Mouse (Mus musculus): ENCODE measurements around the gene Nsun7. TPM values are rescaled to one million over a fixed set of nuclear protein-coding genes. Genes with fewer than 3 reads are reported as not detected.

Nsun7 gene
- polyA plus RNA-seq, 1 experiment from 2014 or later: 1.2 TPM

GRCm38 (mm10) chr5:66296116-66296515, 36.4 kb downstream of the Nsun7 start:
- H3K36me3 ChIP-seq (ENCODE audit: control insufficient read depth, insufficient read depth, low read length): no peaks in the 10 kb centered on the region
- no peaks in the 10 kb centered on the region for H3K27me3 ChIP-seq (ENCODE audit: control insufficient read depth, insufficient read depth, low read length)
- 93% methylated on average over 5 of the region's 5 CpGs for WGBS
- H3K4me2 ChIP-seq (replicated peaks; ENCODE audit: low read depth, low read length): no peak overlapping the region
- H3K9ac ChIP-seq (ENCODE audit: low read depth, low read length): no peak overlapping the region
- H3K27ac ChIP-seq (ENCODE audit: low read depth, low read length): no peak overlapping the region
- H3K9me3 ChIP-seq (ENCODE audit: control insufficient read depth, low read length): no peaks in the 10 kb centered on the region
- H3K4me3 ChIP-seq (ENCODE audit: low read depth, low read length): no peak overlapping the region
- DNase-seq (ENCODE audit: low spot score) (no peak), ATAC-seq (ENCODE audit: low FRiP score) (no peak)
- H3K4me1 ChIP-seq (replicated peaks; ENCODE audit: control insufficient read depth, insufficient read depth, low read length): no peaks in the 10 kb centered on the region

- DNase-seq (ENCODE audit: low spot score) (no peak), ATAC-seq (ENCODE audit: low FRiP score) (no peak)
- Histone ChIP-seq H3K36me3 (ENCODE audit: control insufficient read depth, insufficient read depth, low read length) (no peaks in the 10 kb centered on the region), H3K27me3 (ENCODE audit: control insufficient read depth, insufficient read depth, low read length) (no peaks in the 10 kb centered on the region), H3K27ac (ENCODE audit: low read depth, low read length) (no peak overlapping the region), H3K9ac (ENCODE audit: low read depth, low read length) (no peak overlapping the region), H3K4me1 (replicated peaks; ENCODE audit: control insufficient read depth, insufficient read depth, low read length) (no peaks in the 10 kb centered on the region), H3K4me3 (ENCODE audit: low read depth, low read length) (no peak overlapping the region), H3K9me3 (ENCODE audit: control insufficient read depth, low read length) (no peaks in the 10 kb centered on the region), H3K4me2 (replicated peaks; ENCODE audit: low read depth, low read length) (no peak overlapping the region)
- 94% methylated on average over 6 of the region's 6 CpGs for WGBS
These were observed 39.2 kb downstream of the Nsun7 start for GRCm38 (mm10) chr5:66298856-66299255.

- ATAC-seq (ENCODE audit: low FRiP score) (no peak), DNase-seq (ENCODE audit: low spot score) (no peak)
- no peak overlapping the region for H3K4me3 ChIP-seq (ENCODE audit: low read depth, low read length)
- H3K9ac ChIP-seq (ENCODE audit: low read depth, low read length): no peak overlapping the region
- H3K4me1 ChIP-seq (replicated peaks; ENCODE audit: control insufficient read depth, insufficient read depth, low read length): no peaks in the 10 kb centered on the region
- H3K27me3 ChIP-seq (ENCODE audit: control insufficient read depth, insufficient read depth, low read length): no peaks in the 10 kb centered on the region
- no peak overlapping the region for H3K27ac ChIP-seq (ENCODE audit: low read depth, low read length)
- no peaks in the 10 kb centered on the region for H3K9me3 ChIP-seq (ENCODE audit: control insufficient read depth, low read length)
- WGBS: 91% methylated on average over 13 of the region's 13 CpGs
- no peak overlapping the region for H3K4me2 ChIP-seq (replicated peaks; ENCODE audit: low read depth, low read length)
- no peaks in the 10 kb centered on the region for H3K36me3 ChIP-seq (ENCODE audit: control insufficient read depth, insufficient read depth, low read length)
These were observed 40.9 kb downstream of the Nsun7 start for GRCm38 (mm10) chr5:66300576-66300975.

- WGBS: 94% methylated on average over 21 of the region's 21 CpGs
- H3K36me3 ChIP-seq (ENCODE audit: control insufficient read depth, insufficient read depth, low read length): no peaks in the 10 kb centered on the region
- no peak overlapping the region for H3K9ac ChIP-seq (ENCODE audit: low read depth, low read length)
- DNase-seq (ENCODE audit: low spot score) (no peak), ATAC-seq (ENCODE audit: low FRiP score) (no peak)
- no peak overlapping the region for H3K4me3 ChIP-seq (ENCODE audit: low read depth, low read length)
- no peaks in the 10 kb centered on the region for H3K4me1 ChIP-seq (replicated peaks; ENCODE audit: control insufficient read depth, insufficient read depth, low read length)
- H3K4me2 ChIP-seq (replicated peaks; ENCODE audit: low read depth, low read length): no peak overlapping the region
- H3K27me3 ChIP-seq (ENCODE audit: control insufficient read depth, insufficient read depth, low read length): no peaks in the 10 kb centered on the region
- no peaks in the 10 kb centered on the region for H3K9me3 ChIP-seq (ENCODE audit: control insufficient read depth, low read length)
- H3K27ac ChIP-seq (ENCODE audit: low read depth, low read length): no peak overlapping the region
These were observed 42.6 kb downstream of the Nsun7 start for GRCm38 (mm10) chr5:66302085-66302815.

GRCm38 (mm10) chr5:66302873-66303272, 43.2 kb downstream of the Nsun7 start:
- ATAC-seq (ENCODE audit: low FRiP score): no peak
- H3K27ac ChIP-seq (ENCODE audit: low read depth, low read length): no peak overlapping the region
- DNase-seq (ENCODE audit: low spot score): no peak
- H3K9me3 ChIP-seq (ENCODE audit: control insufficient read depth, low read length): no peaks in the 10 kb centered on the region
- no peak overlapping the region for H3K4me2 ChIP-seq (replicated peaks; ENCODE audit: low read depth, low read length)
- H3K27me3 ChIP-seq (ENCODE audit: control insufficient read depth, insufficient read depth, low read length): no peaks in the 10 kb centered on the region
- H3K4me1 ChIP-seq (replicated peaks; ENCODE audit: control insufficient read depth, insufficient read depth, low read length): no peaks in the 10 kb centered on the region
- no peaks in the 10 kb centered on the region for H3K36me3 ChIP-seq (ENCODE audit: control insufficient read depth, insufficient read depth, low read length)
- H3K4me3 ChIP-seq (ENCODE audit: low read depth, low read length): no peak overlapping the region
- 94% methylated on average over 2 of the region's 2 CpGs for WGBS
- no peak overlapping the region for H3K9ac ChIP-seq (ENCODE audit: low read depth, low read length)

GRCm38 (mm10) chr5:66304300-66305067, 44.8 kb downstream of the Nsun7 start:
- H3K9me3 ChIP-seq (ENCODE audit: control insufficient read depth, low read length): no peaks in the 10 kb centered on the region
- no peaks in the 10 kb centered on the region for H3K27me3 ChIP-seq (ENCODE audit: control insufficient read depth, insufficient read depth, low read length)
- 90% methylated on average over 11 of the region's 11 CpGs for WGBS
- H3K9ac ChIP-seq (ENCODE audit: low read depth, low read length): no peak overlapping the region
- H3K4me2 ChIP-seq (replicated peaks; ENCODE audit: low read depth, low read length): no peak overlapping the region
- H3K36me3 ChIP-seq (ENCODE audit: control insufficient read depth, insufficient read depth, low read length): no peaks in the 10 kb centered on the region
- H3K27ac ChIP-seq (ENCODE audit: low read depth, low read length): no peak overlapping the region
- ATAC-seq (ENCODE audit: low FRiP score): no peak
- DNase-seq (ENCODE audit: low spot score): no peak
- no peak overlapping the region for H3K4me3 ChIP-seq (ENCODE audit: low read depth, low read length)
- no peaks in the 10 kb centered on the region for H3K4me1 ChIP-seq (replicated peaks; ENCODE audit: control insufficient read depth, insufficient read depth, low read length)

- DNase-seq (ENCODE audit: low spot score) (no peak), ATAC-seq (ENCODE audit: low FRiP score) (no peak)
- Histone ChIP-seq H3K4me1 (replicated peaks; ENCODE audit: control insufficient read depth, insufficient read depth, low read length) (no peaks in the 10 kb centered on the region), H3K36me3 (ENCODE audit: control insufficient read depth, insufficient read depth, low read length) (no peaks in the 10 kb centered on the region), H3K27ac (ENCODE audit: low read depth, low read length) (no peak overlapping the region), H3K9me3 (ENCODE audit: control insufficient read depth, low read length) (no peaks in the 10 kb centered on the region), H3K4me3 (ENCODE audit: low read depth, low read length) (no peak overlapping the region), H3K27me3 (ENCODE audit: control insufficient read depth, insufficient read depth, low read length) (no peaks in the 10 kb centered on the region), H3K9ac (ENCODE audit: low read depth, low read length) (no peak overlapping the region), H3K4me2 (replicated peaks; ENCODE audit: low read depth, low read length) (no peak overlapping the region)
- 89% methylated on average over 8 of the region's 8 CpGs for WGBS
These were observed 45.8 kb downstream of the Nsun7 start for GRCm38 (mm10) chr5:66305511-66305910.

- H3K4me2 ChIP-seq (replicated peaks; ENCODE audit: low read depth, low read length): no peak overlapping the region
- H3K27me3 ChIP-seq (ENCODE audit: control insufficient read depth, insufficient read depth, low read length): no peaks in the 10 kb centered on the region
- no peaks in the 10 kb centered on the region for H3K4me1 ChIP-seq (replicated peaks; ENCODE audit: control insufficient read depth, insufficient read depth, low read length)
- H3K4me3 ChIP-seq (ENCODE audit: low read depth, low read length): no peak overlapping the region
- WGBS: 43% methylated on average over 9 of the region's 9 CpGs
- H3K9me3 ChIP-seq (ENCODE audit: control insufficient read depth, low read length): no peaks in the 10 kb centered on the region
- H3K27ac ChIP-seq (ENCODE audit: low read depth, low read length): no peak overlapping the region
- DNase-seq (ENCODE audit: low spot score): no peak
- no peak overlapping the region for H3K9ac ChIP-seq (ENCODE audit: low read depth, low read length)
- ATAC-seq (ENCODE audit: low FRiP score): no peak
- H3K36me3 ChIP-seq (ENCODE audit: control insufficient read depth, insufficient read depth, low read length): no peaks in the 10 kb centered on the region
These were observed 50.6 kb downstream of the Nsun7 start for GRCm38 (mm10) chr5:66310328-66310727.

GRCm38 (mm10) chr5:66310806-66311205, 51.1 kb downstream of the Nsun7 start:
- H3K4me2 ChIP-seq (replicated peaks; ENCODE audit: low read depth, low read length): no peak overlapping the region
- DNase-seq (ENCODE audit: low spot score) (no peak), ATAC-seq (ENCODE audit: low FRiP score) (no peak)
- no peaks in the 10 kb centered on the region for H3K27me3 ChIP-seq (ENCODE audit: control insufficient read depth, insufficient read depth, low read length)
- no peak overlapping the region for H3K27ac ChIP-seq (ENCODE audit: low read depth, low read length)
- H3K9ac ChIP-seq (ENCODE audit: low read depth, low read length): no peak overlapping the region
- H3K4me1 ChIP-seq (replicated peaks; ENCODE audit: control insufficient read depth, insufficient read depth, low read length): no peaks in the 10 kb centered on the region
- no peak overlapping the region for H3K4me3 ChIP-seq (ENCODE audit: low read depth, low read length)
- H3K9me3 ChIP-seq (ENCODE audit: control insufficient read depth, low read length): no peaks in the 10 kb centered on the region
- WGBS: 91% methylated on average over 11 of the region's 11 CpGs
- no peaks in the 10 kb centered on the region for H3K36me3 ChIP-seq (ENCODE audit: control insufficient read depth, insufficient read depth, low read length)
